Mouse (Mus musculus) intestine, postnatal 0 days (tissue): Measurements from ENCODE around the gene Anks1. TPM values are rescaled to one million over a fixed set of nuclear protein-coding genes. Genes with fewer than 3 reads are reported as not detected.
A peak's percentile ranks its signal among the peaks of the same experiment; 100 is the strongest.

Experiments used
- ATAC-seq: fragments of 200-750 bp; cut with Nextera tagmentation; 2 replicates; pipeline ENCODE4 v1.8.0; 2017; ENCODE audit warnings: mild to moderate bottlenecking, moderate TSS enrichment, moderate library complexity
- H3K27ac ChIP-seq: fragments of 300-500 bp; sonication (generic); 2 replicates; pipeline ENCODE4 v1.5.1; 2014; ENCODE audit warnings: mild to moderate bottlenecking, low read depth, low read length, moderate library complexity
- H3K27me3 ChIP-seq: fragments of 300-500 bp; sonication (generic); replicated peaks from 2 replicates; pipeline ENCODE4 v1.6.1; 2014; ENCODE audit warnings: low read length, mixed read lengths; ENCODE audit not compliant: control insufficient read depth, insufficient read depth
- H3K36me3 ChIP-seq: fragments of 300-500 bp; sonication (generic); 2 replicates; pipeline ENCODE4 v1.6.1; 2014; ENCODE audit warnings: mild to moderate bottlenecking, moderate library complexity; ENCODE audit not compliant: control insufficient read depth, insufficient read depth
- H3K4me1 ChIP-seq: fragments of 300-500 bp; sonication (generic); replicated peaks from 2 replicates; pipeline ENCODE4 v1.6.1; 2014; ENCODE audit warnings: antibody characterized with exemption, low read length, mixed read lengths; ENCODE audit not compliant: control insufficient read depth, insufficient read depth
- H3K4me2 ChIP-seq: fragments of 300-500 bp; sonication (generic); replicated peaks from 2 replicates; pipeline ENCODE4 v1.6.1; 2014; ENCODE audit warnings: low read depth, mild to moderate bottlenecking, moderate library complexity
- H3K4me3 ChIP-seq: fragments of 300-500 bp; sonication (generic); 2 replicates; pipeline ENCODE4 v1.5.1; 2014; ENCODE audit warnings: low read depth, low read length
- H3K9ac ChIP-seq: fragments of 300-500 bp; sonication (generic); 2 replicates; pipeline ENCODE4 v1.6.1; 2014; ENCODE audit warnings: mild to moderate bottlenecking, low read depth, low read length
- H3K9me3 ChIP-seq: fragments of 300-500 bp; sonication (generic); 2 replicates; pipeline ENCODE4 v1.6.1; 2016; ENCODE audit warnings: mixed run types; ENCODE audit not compliant: control insufficient read depth
- CTCF ChIP-seq: sonication (generic); IDR thresholded peaks from 2 replicates; pipeline ENCODE4 v1.5.1; 2016; ENCODE audit warnings: low read depth, mild to moderate bottlenecking, control low read depth, antibody characterized with exemption, moderate library complexity
- WGBS: fragments of 180-500 bp; shearing (Covaris S2); extraction: QIAGEN DNeasy Blood & Tissue Kit; methylation state at CpG from one replicate; pipeline ENCODE4 v1.1.7; 2014; 5-methylcytosine and 5-hydroxymethylcytosine counted together
- polyA plus RNA-seq: library from polyadenylated mRNA; unstranded; fragments of >200 nt; fragmentation: Nextera tagmentation; extraction: Ambion mirVana; gene quantifications from 2 replicates; pipeline ENCODE4 v1.2.1, GENCODE M21; 2015

Gene Anks1
- polyA plus RNA-seq, 1 experiment from 2014 or later: 10.0 TPM

- peak; percentile 39; the same call in 1 of the 2 replicates for ATAC-seq
- Histone ChIP-seq H3K4me1 (no peaks in the 10 kb centered on the region), H3K4me2 (no peak overlapping the region), H3K4me3 (no peak overlapping the region), H3K9ac (no peak overlapping the region), H3K36me3 (peaks cover 58% of the 10 kb centered on the region), H3K27me3 (no peaks in the 10 kb centered on the region), H3K27ac (no peak overlapping the region), H3K9me3 (no peaks in the 10 kb centered on the region)
- 50% methylated on average over 4 of the region's 4 CpGs for WGBS
- peak; percentile 97 for TF ChIP-seq CTCF
These were observed 139.3 kb downstream of the Anks1 start for GRCm38 (mm10) chr17:28048425-28048824.

GRCm38 (mm10) chr17:28050210-28050609 is 141.1 kb downstream of the Anks1 start:
- Histone ChIP-seq H3K27me3 (no peaks in the 10 kb centered on the region), H3K27ac (no peak overlapping the region), H3K9me3 (no peaks in the 10 kb centered on the region), H3K9ac (no peak overlapping the region), H3K4me3 (no peak overlapping the region), H3K4me1 (no peaks in the 10 kb centered on the region), H3K36me3 (peaks cover 74% of the 10 kb centered on the region), H3K4me2 (no peak overlapping the region)
- no peak for ATAC-seq
- no peak for TF ChIP-seq CTCF
- 88% methylated on average over 8 of the region's 8 CpGs for WGBS

- Histone ChIP-seq H3K9ac (no peak overlapping the region), H3K9me3 (no peaks in the 10 kb centered on the region), H3K4me3 (no peak overlapping the region), H3K27me3 (no peaks in the 10 kb centered on the region), H3K36me3 (peaks cover 77% of the 10 kb centered on the region), H3K4me1 (no peaks in the 10 kb centered on the region), H3K4me2 (no peak overlapping the region), H3K27ac (no peak overlapping the region)
- 83% methylated on average over 21 of the region's 21 CpGs for WGBS
- ATAC-seq: no peak
- no peak for TF ChIP-seq CTCF
These were observed 143.3 kb downstream of the Anks1 start for GRCm38 (mm10) chr17:28052293-28052863.

- H3K27me3 ChIP-seq: no peaks in the 10 kb centered on the region
- no peak overlapping the region for H3K4me3 ChIP-seq
- WGBS: 86% methylated on average over 13 of the region's 13 CpGs
- H3K27ac ChIP-seq: no peak overlapping the region
- no peak overlapping the region for H3K9ac ChIP-seq
- no peak overlapping the region for H3K4me2 ChIP-seq
- ATAC-seq: no peak
- TF ChIP-seq CTCF: no peak
- H3K9me3 ChIP-seq: no peaks in the 10 kb centered on the region
- peaks cover 85% of the 10 kb centered on the region for H3K36me3 ChIP-seq
- H3K4me1 ChIP-seq: no peaks in the 10 kb centered on the region
These were observed 149.2 kb downstream of the Anks1 start for GRCm38 (mm10) chr17:28058346-28058745.

GRCm38 (mm10) chr17:28060681-28061080 is 151.6 kb downstream of the Anks1 start:
- Histone ChIP-seq H3K9ac (no peak overlapping the region), H3K27ac (no peak overlapping the region), H3K36me3 (peaks cover 62% of the 10 kb centered on the region), H3K4me2 (no peak overlapping the region), H3K4me1 (no peaks in the 10 kb centered on the region), H3K4me3 (no peak overlapping the region), H3K9me3 (no peaks in the 10 kb centered on the region), H3K27me3 (no peaks in the 10 kb centered on the region)
- 92% methylated on average over 11 of the region's 11 CpGs for WGBS
- no peak for ATAC-seq
- TF ChIP-seq CTCF: no peak

- no peak overlapping the region for H3K27ac ChIP-seq
- 62% methylated on average over 7 of the region's 7 CpGs for WGBS
- no peaks in the 10 kb centered on the region for H3K27me3 ChIP-seq
These were observed 152.4 kb downstream of the Anks1 start for GRCm38 (mm10) chr17:28061472-28061871.

More at GRCm38 (mm10) chr17:28061472-28061871, 152.4 kb downstream of the Anks1 start:
- H3K4me3 ChIP-seq: no peak overlapping the region
- peak; percentile 72 for TF ChIP-seq CTCF
- H3K36me3 ChIP-seq: peaks cover 55% of the 10 kb centered on the region
- no peak overlapping the region for H3K9ac ChIP-seq
- no peak overlapping the region for H3K4me2 ChIP-seq
- no peaks in the 10 kb centered on the region for H3K4me1 ChIP-seq
- no peaks in the 10 kb centered on the region for H3K9me3 ChIP-seq
- ATAC-seq: no peak
